Mouse (Mus musculus) Muller cell, postnatal 12 days (primary cell): Measurements from ENCODE around the gene Magi2.

Source experiments
- DNase-seq: peaks from one replicate; pipeline ENCODE4 v3.0.0-alpha.2; 2015; ENCODE audit errors: inconsistent ontology term

Magi2 gene

GRCm38 (mm10) chr5:20653425-20654185 lies 1426.8 kb downstream of the Magi2 start:
- DNase-seq = peak; percentile 91

- no peak for DNase-seq
Observed at GRCm38 (mm10) chr5:20654766-20655472, 1428.1 kb downstream of the Magi2 start.

GRCm38 (mm10) chr5:20657056-20657455 lies 1430.2 kb downstream of the Magi2 start:
- no peak for DNase-seq

- DNase-seq = no peak
Observed at GRCm38 (mm10) chr5:20667601-20668000, 1440.8 kb downstream of the Magi2 start.

- no peak for DNase-seq
Observed at GRCm38 (mm10) chr5:20668736-20669355, 1442.0 kb downstream of the Magi2 start.

GRCm38 (mm10) chr5:20669456-20669855 lies 1442.6 kb downstream of the Magi2 start:
- DNase-seq = no peak

GRCm38 (mm10) chr5:20671826-20672225 lies 1445.0 kb downstream of the Magi2 start:
- peak; percentile 80 for DNase-seq

GRCm38 (mm10) chr5:20674523-20674922 lies 1447.7 kb downstream of the Magi2 start:
- DNase-seq = no peak

- DNase-seq = no peak
Observed at GRCm38 (mm10) chr5:20675163-20675665, 1448.4 kb downstream of the Magi2 start.

- no peak for DNase-seq
Observed at GRCm38 (mm10) chr5:20676193-20676871, 1449.5 kb downstream of the Magi2 start.

- DNase-seq = no peak
Observed at GRCm38 (mm10) chr5:20677246-20677645, 1450.4 kb downstream of the Magi2 start.

GRCm38 (mm10) chr5:20678573-20678972 lies 1451.7 kb downstream of the Magi2 start:
- no peak for DNase-seq

GRCm38 (mm10) chr5:20679920-20680319 lies 1453.1 kb downstream of the Magi2 start:
- DNase-seq = no peak

- DNase-seq = no peak
Observed at GRCm38 (mm10) chr5:20680833-20681530, 1454.1 kb downstream of the Magi2 start.

GRCm38 (mm10) chr5:20681660-20682059 lies 1454.8 kb downstream of the Magi2 start:
- DNase-seq = peak; percentile 67

GRCm38 (mm10) chr5:20682208-20682607 lies 1455.4 kb downstream of the Magi2 start:
- no peak for DNase-seq

- no peak for DNase-seq
Observed at GRCm38 (mm10) chr5:20684112-20684511, 1457.3 kb downstream of the Magi2 start.

- no peak for DNase-seq
Observed at GRCm38 (mm10) chr5:20692230-20692629, 1465.4 kb downstream of the Magi2 start.

GRCm38 (mm10) chr5:20699116-20699515 lies 1472.3 kb downstream of the Magi2 start:
- DNase-seq = no peak

- DNase-seq = peak; percentile 98
Observed at GRCm38 (mm10) chr5:20701483-20702421, 1474.9 kb downstream of the Magi2 start.
